Mouse (Mus musculus) Patski (cell line): ENCODE measurements around the gene Wdr49. TPM values are rescaled to one million over a fixed set of nuclear protein-coding genes. Genes with fewer than 3 reads are reported as not detected.

Experiments used
- ATAC-seq: fragments of 100-300 bp; one replicate; pipeline ENCODE4 v1.8.0; 2021
- CTCF ChIA-PET: fragments of 350-600 bp; sonication (Branson Sonifier 250); formaldehyde crosslinking; loops from one replicate; lab custom pipeline; 2022; ENCODE audit warnings: inconsistent platforms; lab: Charles Lee
- POLR2A ChIA-PET: fragments of 350-600 bp; sonication (Branson Sonifier 250); formaldehyde crosslinking; loops from one replicate; lab custom pipeline; 2022; ENCODE audit warnings: antibody characterized with exemption, inconsistent platforms; lab: Charles Lee
- DNase-seq: peaks from one replicate; pipeline ENCODE4 v3.0.0-alpha.2; 2011; ENCODE audit warnings: low read depth, low spot score
- H3K27me3 ChIP-seq: fragments of 371-371 bp; one replicate; pipeline ENCODE4 v1.5.1; 2021
- CTCF ChIP-seq: fragments of 100-300 bp; IDR thresholded peaks from one replicate; pipeline ENCODE4 v1.5.1; 2021
- in situ Hi-C: fragments of 300-500 bp; cut with MboI; formaldehyde crosslinking; loops from 3 replicates; pipeline ENCODE4 v1.11.1; 2018; ENCODE audit warnings: low pct_unique_long_range_greater_than_20kb, mixed read lengths
- polyA plus RNA-seq: library from polyadenylated mRNA; unstranded; gene quantifications from one replicate; pipeline ENCODE4 v1.2.3, GENCODE M21; 2021

Gene Wdr49
- polyA plus RNA-seq, 1 experiment from 2014 or later = not detected

GRCm38 (mm10) chr3:75259356-75259755, 222.6 kb downstream of the Wdr49 start:
- peaks cover 25% of the 10 kb centered on the region for H3K27me3 ChIP-seq
- ATAC-seq (no peak), DNase-seq (no peak)
- CTCF ChIA-PET = interaction anchor here (1.5 kb wide), 1 partner anchor 17 kb away, joined by 3 read pairs; no protein-coding TSS in a partner anchor
- in situ Hi-C loops = no loop called here
- POLR2A ChIA-PET = no interaction called here
- no peak for TF ChIP-seq CTCF

Other genes with a start within 250 kb of the Wdr49 start
- gene Serpini2, start 212.1 kb downstream of the Wdr49 start, polyA plus RNA-seq = not detected
- gene Pdcd10, start 74.7 kb upstream of the Wdr49 start, polyA plus RNA-seq = 149 TPM
- 4.4 TPM for gene Serpini1, start 75.4 kb upstream of the Wdr49 start, polyA plus RNA-seq